Mouse (Mus musculus) MN1 (cell line): ENCODE data around the gene Agmo.

Experiments
- DNase-seq: peaks from one replicate; pipeline ENCODE4 v3.0.0-alpha.2; 2016; ENCODE audit warnings: low spot score

Gene Agmo

DNA sequence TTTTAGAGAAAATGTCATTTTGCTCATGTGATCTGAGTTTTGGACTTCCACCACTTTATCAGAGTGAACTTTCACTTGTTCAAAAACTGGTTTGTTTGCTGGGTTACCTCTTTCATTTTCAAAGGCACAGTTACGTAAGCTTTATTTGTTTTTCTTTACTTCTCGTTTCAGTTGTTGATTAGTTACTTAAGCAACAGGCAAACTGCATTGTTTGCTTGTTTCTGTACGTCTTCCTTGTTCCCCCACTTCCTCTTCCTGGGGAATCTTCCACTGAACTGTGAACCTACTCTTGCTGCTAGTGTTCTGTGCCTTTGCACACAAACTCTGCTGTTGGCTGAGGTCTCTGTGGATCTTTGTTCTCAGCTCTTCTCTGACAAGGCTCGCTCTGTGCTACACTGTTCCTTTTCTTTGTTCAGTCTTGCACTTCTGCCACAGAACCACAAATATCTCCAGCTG lies at the start of gene Agmo:
Agmo (plus strand) TSS at position 76 of the 456 bp plus-strand sequence.
- DNase-seq, result no peak

GRCm38 (mm10) chr12:37231119-37231518 lies 10.3 kb upstream of the Agmo start:
- no peak for DNase-seq

DNA sequence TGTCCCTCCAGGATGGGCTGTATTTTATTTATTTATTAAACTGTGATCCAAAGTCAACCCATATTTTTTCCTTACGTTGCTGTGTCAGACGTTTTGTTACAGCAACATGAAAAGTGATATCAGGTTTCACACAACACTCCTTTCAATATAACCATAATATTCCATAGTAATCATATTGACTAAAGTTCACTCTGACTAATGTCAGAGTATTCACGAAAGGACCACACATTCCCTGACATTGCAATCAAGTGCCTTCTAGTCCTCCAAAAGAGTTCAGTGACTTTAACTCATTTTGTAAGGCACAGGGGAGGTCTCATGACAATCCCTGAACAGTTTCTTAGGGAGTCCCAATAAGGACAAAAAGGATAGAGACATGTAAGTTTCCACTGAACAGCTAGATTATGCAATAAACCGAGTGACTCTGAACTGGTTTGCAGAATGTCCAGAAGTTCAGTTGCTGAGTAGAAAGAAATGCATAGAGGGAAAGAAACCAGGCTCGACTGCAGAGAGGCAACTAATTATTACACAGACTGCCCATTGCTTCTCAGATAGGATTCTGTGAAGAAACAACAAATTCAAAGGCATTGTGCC lies 371 bp upstream of the Agmo start:
- no peak for DNase-seq

DNA sequence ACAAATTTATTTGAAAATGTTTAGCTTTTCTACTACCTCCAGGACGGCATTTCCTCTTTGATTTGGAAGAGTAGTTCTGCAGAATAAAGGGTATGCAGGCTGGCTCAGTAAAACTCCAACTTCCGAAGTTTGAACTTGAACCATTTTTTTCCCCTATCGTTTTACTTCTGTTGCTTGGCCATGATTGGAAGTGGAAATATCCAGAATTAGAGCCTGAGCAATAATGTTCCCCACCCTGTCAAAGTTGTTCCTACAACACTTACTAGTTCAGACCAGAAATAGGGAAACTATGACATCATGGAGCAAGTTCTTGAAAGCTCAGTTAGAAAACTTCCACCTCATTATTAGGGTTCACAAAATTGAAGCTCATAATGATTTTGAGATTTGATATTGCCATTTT lies 1.0 kb downstream of the Agmo start:
- no peak for DNase-seq

DNA sequence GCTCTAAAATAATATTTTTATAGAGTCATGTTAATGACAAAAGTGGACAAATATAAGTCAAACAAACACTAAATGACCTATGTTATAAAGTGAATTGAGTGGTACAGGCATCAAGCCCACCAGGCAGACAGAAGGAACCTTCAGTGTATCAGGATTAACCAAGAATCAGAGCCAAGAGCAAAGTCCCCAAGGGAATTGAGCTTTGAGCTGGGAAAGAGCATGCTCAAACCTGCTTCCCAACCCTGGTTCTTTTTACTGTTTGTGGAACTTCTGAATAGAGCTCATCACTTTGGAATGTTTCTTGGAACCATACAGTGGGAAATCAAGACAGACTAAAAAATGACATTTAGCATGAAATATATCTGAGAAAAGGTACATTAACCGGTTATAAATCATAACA lies 3.4 kb downstream of the Agmo start:
- DNase-seq, result no peak

- no peak for DNase-seq
Measured at GRCm38 (mm10) chr12:37251688-37252087, 10.2 kb downstream of the Agmo start.

DNA sequence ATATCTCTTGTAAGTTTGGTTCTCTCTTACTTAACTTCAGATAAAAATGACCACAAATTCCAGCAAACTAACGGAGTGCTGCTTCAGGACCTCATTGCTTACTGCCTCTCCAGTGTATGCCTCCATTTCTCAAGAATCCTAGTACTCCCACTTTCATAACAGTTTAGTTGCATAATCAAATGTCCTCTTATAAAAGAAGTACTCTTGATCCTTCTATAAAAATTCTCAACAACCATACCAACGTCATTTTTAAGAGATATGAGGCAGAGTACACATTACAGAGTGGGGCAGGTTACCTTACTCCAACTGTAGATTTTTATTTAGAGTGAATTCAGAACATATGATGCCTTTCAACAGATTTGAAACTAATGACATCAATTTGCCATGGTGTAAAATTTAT lies 15.7 kb downstream of the Agmo start:
- no peak for DNase-seq

DNA sequence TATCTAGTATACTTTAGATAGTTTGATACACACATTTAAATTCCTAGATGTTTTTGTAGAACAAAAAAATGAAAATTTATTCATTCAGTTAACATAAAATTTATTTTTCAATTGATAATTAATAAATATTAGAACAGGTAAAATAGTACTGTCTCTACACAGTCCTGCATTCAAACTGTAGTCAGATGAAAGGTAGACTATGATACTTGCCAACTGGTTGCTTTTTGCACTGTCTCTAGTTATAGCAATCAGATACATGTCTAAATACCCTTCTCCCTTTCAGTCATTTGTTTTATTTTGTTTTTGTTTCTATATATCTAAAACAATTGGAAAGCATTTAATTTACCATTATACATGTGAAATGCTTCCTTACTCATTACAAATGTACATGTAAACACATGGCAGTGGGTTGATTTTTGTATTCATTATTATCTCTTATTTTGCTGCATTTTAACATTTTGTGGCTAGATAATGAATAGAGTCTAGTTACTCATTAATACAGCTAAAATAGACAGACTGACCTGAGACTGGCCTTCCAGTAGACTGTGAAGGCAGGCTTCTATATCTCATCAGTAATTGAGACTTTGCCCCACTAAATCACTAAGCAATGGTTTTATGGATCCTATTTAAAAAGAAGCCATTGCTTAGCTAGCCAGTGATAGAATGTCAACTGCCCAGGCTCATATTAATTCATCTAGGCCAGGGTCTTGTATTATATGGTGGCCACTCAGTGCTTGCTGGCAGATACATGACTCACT lies 18.5 kb downstream of the Agmo start:
- DNase-seq, result no peak

DNA sequence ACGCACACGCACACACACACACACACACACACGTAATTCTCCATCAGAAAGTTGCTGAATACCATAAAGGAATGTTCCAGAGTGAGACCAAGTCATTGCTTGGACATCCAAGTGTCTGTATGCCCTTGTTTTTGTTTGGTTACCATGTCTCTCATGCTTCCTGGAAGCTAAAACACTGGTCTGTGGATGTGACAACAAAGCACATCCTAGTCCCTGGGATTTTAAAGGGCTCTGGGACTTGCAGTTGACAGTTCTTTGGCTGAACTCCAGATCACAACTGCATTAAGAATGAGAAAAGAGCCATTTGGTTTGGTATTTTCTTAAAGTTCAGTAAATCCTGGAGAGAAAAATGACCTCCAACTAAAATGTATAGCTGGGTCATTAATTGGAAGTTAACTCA lies 22.2 kb downstream of the Agmo start:
- no peak for DNase-seq

DNA sequence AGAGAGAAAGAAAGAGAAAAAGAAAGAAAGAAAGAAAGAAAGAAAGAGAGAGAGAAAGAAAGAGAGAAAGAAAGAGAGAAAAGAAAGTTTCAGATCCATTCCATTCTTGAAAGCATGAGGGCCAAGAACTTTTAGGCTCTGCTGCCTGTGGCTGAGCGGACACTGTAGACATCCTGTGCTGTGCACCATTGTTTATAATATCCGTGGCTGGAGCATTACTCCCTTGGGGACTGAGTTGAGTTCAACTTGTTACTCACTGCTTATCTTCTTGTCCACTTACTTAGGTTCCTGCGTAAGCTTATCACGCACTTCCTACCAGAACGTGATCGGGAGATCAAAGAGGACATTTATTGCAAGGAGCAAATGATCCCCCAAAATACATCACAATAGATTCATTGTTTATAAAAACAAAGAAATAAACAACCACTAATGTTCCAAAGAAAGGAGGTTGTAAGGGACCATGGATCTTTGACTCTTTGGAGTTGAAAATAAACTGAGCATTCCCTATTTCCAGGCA lies 27.3 kb downstream of the Agmo start:
- no peak for DNase-seq

- DNase-seq, result no peak
Measured at GRCm38 (mm10) chr12:37272660-37273059, 31.2 kb downstream of the Agmo start.

DNA sequence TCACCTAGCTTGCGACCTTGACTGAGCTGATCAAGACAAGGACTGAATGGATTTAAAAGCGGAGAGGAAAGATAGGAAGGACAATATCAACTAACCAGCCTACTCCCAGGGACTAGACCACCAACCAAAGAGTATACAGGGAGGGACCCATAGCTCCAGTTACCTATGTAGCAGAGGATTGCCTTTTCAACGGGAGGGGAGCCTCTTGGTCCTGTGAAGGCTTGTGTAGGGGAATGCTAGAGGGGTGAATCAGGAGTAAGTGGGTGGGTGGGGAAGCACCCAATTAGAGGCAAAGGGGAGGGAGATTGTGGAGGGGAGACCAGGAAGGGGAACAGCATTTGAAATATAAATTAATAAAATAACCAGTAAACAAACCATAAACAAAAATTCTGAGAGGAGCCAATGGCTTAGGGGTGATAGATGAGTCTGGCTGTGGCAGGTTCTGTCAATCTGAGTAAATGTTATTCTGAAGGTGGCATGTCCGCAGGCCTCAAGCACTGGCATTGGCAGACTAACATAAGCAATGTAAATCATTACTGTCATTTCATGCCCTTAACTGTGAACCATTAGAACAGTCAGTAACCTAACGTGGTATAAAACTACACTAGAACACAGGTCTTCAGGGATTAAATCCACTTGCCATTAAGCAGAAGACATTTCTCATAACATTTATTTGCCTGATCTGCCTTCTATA lies 32.7 kb downstream of the Agmo start:
- DNase-seq, result no peak

GRCm38 (mm10) chr12:37274658-37275019 lies 33.2 kb downstream of the Agmo start:
- DNase-seq, result no peak

DNA sequence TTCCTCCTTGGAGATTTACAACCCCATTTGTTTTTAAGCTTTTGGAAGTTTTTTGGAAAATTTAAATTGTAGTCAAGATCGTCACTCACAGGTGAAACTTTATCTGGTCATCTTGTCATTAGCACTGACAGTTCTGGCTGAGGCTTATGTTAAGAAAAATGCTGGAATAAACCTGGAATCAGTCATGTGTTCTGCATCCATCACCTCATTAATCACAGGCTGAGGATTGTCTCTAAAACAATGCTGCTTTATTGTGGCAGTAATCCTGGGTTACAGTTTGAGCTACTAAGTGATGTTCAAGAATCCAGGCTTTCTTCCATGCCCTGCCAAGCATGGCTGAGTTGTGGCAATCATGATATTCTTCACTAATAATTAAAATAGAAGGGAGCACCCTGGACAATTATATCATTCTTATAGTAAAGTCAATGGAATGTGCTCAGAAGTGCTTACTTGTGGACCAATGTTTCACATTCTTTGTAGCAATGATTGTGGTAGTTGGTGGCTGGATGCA lies 65.6 kb downstream of the Agmo start:
- DNase-seq, result no peak

DNA sequence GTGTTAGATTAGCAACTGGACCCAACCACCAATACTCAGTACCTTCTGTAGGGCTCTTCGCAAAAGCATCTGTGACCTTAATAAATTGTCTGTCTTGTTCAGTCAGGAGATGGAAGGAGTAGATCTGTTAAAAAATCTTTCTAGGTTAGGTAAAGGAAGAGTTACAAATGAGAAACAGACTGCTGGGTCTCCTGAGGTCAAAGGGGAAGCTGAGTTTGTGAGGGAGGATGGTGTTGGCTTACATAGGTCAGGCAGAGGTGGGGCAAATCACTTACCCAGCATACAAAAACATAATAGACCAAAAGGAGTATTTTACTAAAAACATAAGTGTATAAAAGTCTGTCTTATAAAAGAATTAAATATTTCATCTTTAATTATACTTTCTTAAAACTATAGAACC lies 69.3 kb downstream of the Agmo start:
- no peak for DNase-seq

DNA sequence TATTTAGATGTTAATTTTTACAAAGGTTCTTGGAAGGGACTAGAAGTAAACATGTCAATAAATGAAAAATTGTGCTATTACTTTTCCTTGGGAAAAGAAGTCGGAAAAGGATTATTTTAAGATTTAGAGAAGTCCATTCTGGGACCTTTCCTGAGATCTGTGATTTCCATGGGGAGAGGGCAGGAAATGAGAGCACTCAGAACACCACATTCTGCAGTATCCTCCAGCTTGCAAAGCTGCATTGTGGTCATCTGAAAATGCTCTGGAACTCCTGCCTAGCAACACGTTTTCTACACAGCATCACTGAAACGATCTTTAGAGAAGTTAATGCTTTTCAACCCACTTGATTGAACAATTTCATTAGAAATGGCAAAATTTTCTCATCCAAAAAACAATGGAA lies 81.4 kb downstream of the Agmo start:
- no peak for DNase-seq

DNA sequence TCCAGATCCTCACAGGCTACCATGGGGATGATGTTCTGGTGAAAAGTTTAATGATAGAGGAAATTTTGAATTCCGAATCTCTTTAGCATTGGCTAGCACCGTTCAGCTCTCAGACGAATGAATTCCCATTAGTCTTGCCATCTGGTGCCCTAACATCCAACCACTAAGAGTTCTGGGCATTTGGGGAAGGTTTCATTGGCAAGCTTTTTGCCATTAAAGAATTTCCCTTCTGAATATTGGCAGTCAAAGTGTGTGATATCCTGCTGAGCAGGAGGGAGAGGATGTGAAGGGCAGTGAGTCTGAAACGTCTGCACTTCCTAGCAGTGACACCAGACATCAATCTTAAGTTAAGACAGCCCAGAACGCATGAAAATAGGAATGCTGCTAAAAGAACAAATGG lies 93.5 kb downstream of the Agmo start:
- DNase-seq, result no peak

GRCm38 (mm10) chr12:37344225-37344624 lies 102.8 kb downstream of the Agmo start:
- no peak for DNase-seq

GRCm38 (mm10) chr12:37345696-37346095 lies 104.3 kb downstream of the Agmo start:
- DNase-seq, result no peak

DNA sequence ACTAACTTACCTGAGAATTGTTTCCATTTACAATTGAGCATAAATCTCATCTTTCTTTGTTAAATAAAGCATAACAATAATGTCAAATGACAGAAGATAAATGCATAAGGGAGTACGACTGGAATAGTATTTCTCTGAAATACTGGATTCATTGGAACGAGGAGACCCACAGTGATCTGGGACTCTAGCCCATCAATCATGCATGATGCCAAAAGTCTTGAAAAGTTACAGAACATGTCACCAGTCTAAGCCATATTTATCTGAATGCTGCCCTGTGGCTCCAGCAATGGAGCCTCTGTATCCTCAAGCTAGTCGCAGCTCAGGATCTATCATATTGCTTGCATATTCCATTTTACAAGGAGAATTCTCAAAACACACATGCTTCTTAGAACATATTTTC lies 150.9 kb downstream of the Agmo start:
- no peak for DNase-seq

DNA sequence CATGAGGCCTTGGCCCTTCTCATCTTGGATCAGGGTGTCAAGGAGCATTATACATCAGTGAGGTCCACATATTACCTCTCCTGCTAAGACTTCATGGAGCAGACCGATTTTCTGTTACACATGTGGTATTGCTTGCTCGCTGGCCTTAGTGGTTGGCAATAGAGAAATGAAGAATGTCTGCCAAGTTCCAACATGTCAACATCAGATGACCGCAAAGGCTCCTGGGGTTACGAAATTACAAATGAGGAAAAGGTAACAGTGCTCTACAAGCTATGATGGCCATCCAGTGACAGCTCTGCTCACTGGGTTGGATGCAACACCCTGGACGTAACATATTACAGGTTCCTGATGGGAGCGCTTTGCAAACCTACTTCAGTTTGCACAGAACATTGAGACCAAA lies 161.1 kb downstream of the Agmo start:
- DNase-seq, result no peak

GRCm38 (mm10) chr12:37426350-37426749 lies 184.9 kb downstream of the Agmo start:
- no peak for DNase-seq

GRCm38 (mm10) chr12:37426750-37427149 lies 185.3 kb downstream of the Agmo start:
- DNase-seq, result no peak
